Mouse (Mus musculus): ENCODE measurements around the gene Zfr2. TPM values are rescaled to one million over a fixed set of nuclear protein-coding genes. Genes with fewer than 3 reads are reported as not detected.
"Not testable (repeated sequence)": the region's sequence is repeated elsewhere in the genome, so short reads cannot be mapped to it uniquely, and the experiment has no call there.

The Zfr2 gene
- polyA plus RNA-seq, 1 experiment: 0.19 TPM

DNA sequence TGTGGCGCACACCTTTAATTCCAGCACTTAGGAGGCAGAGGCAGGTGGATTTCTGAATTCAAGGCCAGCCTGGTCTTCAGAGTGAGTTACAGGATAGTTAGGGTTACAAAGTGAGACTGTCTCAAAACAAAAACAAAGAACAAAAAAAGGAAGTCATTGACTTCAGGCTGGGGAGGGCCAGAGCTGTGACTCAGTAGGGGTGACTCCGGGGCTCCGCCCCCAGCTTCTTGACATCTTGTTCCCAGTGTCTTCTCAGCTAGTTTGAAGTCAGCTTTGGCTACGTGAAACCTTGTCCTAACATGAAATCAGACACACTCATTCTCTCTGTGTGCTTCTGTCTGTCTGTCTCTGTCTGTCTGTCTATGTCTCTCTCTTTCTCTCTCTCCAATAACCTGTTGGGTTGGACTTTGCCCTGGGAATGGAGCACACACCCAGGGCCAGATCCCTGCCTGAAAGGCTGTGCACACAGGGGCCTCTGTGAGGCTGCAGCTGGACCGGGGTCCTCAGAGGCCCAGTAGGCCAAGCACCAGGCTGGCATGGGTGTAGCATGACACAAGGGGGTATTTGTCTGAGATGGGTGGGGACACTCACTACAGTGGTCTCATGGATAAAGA lies 11.4 kb upstream of the Zfr2 start:
- TF ChIP-seq CEBPB (IDR thresholded peaks at IDR 0.05; ENCODE audit: low read depth): no peak
- TF ChIP-seq MYOD1 (IDR thresholded peaks at IDR 0.05; ENCODE audit: control insufficient read depth, insufficient read length, low read depth): no peak
- no peak for TF ChIP-seq MYOG (IDR thresholded peaks at IDR 0.05; ENCODE audit: control insufficient read depth, extremely low read depth, insufficient read length)
- TF ChIP-seq FOSL1 (IDR thresholded peaks at IDR 0.05; ENCODE audit: insufficient read depth, low read length, poor library complexity, severe bottlenecking): no peak
- TF ChIP-seq CTCF (IDR thresholded peaks at IDR 0.05; ENCODE audit: control insufficient read depth, insufficient read depth, insufficient read length): no peak
- TF ChIP-seq MAX (IDR thresholded peaks at IDR 0.05): no peak
- Histone ChIP-seq H3ac (ENCODE audit: control insufficient read depth, insufficient read length, low read depth) (no peak overlapping the region), H3K79me2 (ENCODE audit: control insufficient read depth, insufficient read depth) (no peaks in the 10 kb centered on the region), H3K36me3 (ENCODE audit: control insufficient read depth, insufficient read depth) (no peaks in the 10 kb centered on the region), H3K79me3 (ENCODE audit: low read depth) (no peaks in the 10 kb centered on the region), H3K4me3 (ENCODE audit: insufficient read depth, poor library complexity, severe bottlenecking) (no peak overlapping the region), H3K27me3 (ENCODE audit: control insufficient read depth, insufficient read depth, insufficient read length) (peaks cover 4% of the 10 kb centered on the region)

DNA sequence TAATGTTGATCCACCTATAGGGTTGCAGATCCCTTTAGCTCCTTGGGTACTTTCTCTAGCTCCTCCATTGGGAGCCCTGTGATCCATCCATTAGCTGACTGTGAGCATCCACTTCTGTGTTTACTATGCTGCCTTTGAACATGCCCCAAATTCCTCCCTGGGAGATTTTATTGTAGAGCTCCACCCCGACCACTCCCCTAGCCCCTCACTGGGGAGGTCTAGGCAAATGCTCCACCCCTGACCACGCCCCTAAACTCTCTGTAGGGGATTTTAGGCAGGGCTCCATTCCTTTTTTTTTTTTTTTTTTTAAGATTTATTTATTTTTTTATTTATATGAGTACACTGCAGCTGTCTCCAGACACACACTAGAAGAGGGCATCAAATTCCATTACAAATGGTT lies 9.2 kb upstream of the Zfr2 start:
- H3K79me2 ChIP-seq (ENCODE audit: control insufficient read depth, insufficient read depth); H3K4me3 ChIP-seq (ENCODE audit: insufficient read depth, poor library complexity, severe bottlenecking); H3ac ChIP-seq (ENCODE audit: control insufficient read depth, insufficient read length, low read depth); H3K27me3 ChIP-seq (ENCODE audit: control insufficient read depth, insufficient read depth, insufficient read length); H3K36me3 ChIP-seq (ENCODE audit: control insufficient read depth, insufficient read depth); H3K79me3 ChIP-seq (ENCODE audit: low read depth): not testable (repeated sequence)

DNA sequence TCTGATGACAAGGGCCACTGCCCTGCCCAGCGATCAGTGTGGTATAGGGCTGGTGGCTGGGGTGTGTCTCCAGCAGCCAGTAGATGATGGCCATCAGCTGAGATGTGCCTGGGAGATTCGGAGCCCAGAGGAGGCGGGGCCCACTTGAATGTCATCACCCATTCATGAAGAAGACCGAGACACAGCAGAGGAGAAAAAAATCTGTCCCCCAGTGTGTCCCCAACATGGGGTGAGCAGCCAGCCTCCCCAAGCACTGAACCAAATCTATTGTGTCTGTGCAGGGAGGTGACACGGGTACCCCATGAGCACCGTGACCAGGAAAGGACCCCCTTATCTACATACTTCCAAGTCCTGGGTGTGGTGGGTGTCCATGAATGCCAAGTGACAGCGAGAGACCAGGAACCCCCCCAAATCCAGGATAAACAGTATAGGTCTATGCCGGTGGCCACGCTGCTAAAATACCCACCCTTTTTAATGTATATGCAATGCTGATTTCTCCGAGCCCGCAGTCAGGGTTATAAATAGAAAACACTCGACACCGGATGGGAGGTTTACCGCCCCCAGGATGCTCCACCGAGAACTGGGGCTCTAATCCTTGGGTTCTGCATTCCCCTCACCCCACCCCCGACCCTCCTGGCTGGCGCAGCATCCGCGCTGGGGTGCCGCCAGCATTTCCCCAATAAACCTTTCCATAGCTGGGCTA lies 3.1 kb upstream of the Zfr2 start:
- Histone ChIP-seq H3K27me3 (ENCODE audit: control insufficient read depth, insufficient read depth, insufficient read length) (no peaks in the 10 kb centered on the region), H3K79me2 (ENCODE audit: control insufficient read depth, insufficient read depth) (no peaks in the 10 kb centered on the region), H3K36me3 (ENCODE audit: control insufficient read depth, insufficient read depth) (no peaks in the 10 kb centered on the region), H3K79me3 (ENCODE audit: low read depth) (no peaks in the 10 kb centered on the region), H3K4me3 (ENCODE audit: insufficient read depth, poor library complexity, severe bottlenecking) (no peak overlapping the region), H3ac (ENCODE audit: control insufficient read depth, insufficient read length, low read depth) (no peak overlapping the region)
- TF ChIP-seq CTCF (IDR thresholded peaks at IDR 0.05; ENCODE audit: control insufficient read depth, insufficient read depth, insufficient read length): no peak
- no peak for TF ChIP-seq CEBPB (IDR thresholded peaks at IDR 0.05; ENCODE audit: low read depth)
- no peak for TF ChIP-seq FOSL1 (IDR thresholded peaks at IDR 0.05; ENCODE audit: insufficient read depth, low read length, poor library complexity, severe bottlenecking)
- no peak for TF ChIP-seq MYOG (IDR thresholded peaks at IDR 0.05; ENCODE audit: control insufficient read depth, extremely low read depth, insufficient read length)
- no peak for TF ChIP-seq MAX (IDR thresholded peaks at IDR 0.05)
- no peak for TF ChIP-seq MYOD1 (IDR thresholded peaks at IDR 0.05; ENCODE audit: control insufficient read depth, insufficient read length, low read depth)
- TF ChIP-seq USF1 (IDR thresholded peaks at IDR 0.05; ENCODE audit: low read depth): no peak

DNA sequence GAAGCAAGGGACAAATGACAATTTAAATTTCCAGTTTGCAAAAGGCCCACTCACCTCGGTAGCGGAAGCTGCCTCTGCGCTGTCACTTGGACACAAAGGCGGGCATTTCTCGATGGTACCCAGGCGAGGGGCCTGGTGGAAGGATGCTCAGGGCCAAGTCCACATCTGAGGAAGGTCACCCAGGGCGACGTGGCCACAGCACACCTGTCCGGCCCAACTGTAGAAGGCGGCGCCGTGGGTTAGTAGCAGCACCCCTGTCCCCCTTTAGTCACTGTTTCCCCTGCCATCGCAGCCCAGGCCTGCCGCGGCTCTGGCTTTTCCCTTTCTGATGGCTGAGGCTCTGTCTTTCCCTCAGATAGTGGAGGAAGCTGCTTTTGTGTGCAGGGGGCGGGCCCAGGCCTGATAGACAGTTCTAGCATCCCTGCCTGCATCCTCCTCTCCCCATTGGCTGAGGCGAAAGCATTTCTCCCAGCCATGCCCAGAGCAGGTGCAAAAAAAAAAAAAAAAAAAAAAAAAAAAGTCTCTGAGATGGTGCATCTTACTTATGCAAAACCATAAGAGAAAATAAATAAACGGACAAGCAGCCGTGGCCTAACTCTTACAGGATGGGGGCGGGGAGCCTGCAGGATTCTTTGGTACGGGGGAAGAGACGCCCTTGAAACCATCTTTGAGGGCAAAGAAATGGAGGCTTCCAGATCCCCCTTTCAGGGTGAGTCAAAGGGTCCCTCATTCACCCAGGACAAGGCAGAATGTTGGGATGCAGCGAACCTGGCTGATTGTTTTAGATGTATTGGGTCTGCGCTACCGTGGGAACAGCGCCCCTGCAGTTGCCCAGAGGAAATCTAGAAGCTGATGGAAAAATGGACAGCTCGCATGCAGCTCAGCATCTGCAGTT lies 2.3 kb upstream of the Zfr2 start, which contains the start of gene Atcay:
TSS of gene Atcay (minus strand) at position 396 of the 895 bp plus-strand sequence.
- no peaks in the 10 kb centered on the region for H3K36me3 ChIP-seq (ENCODE audit: control insufficient read depth, insufficient read depth)
- no peaks in the 10 kb centered on the region for H3K79me2 ChIP-seq (ENCODE audit: control insufficient read depth, insufficient read depth)
- TF ChIP-seq CTCF (IDR thresholded peaks at IDR 0.05; ENCODE audit: control insufficient read depth, insufficient read depth, insufficient read length) (no peak), MAX (IDR thresholded peaks at IDR 0.05) (no peak), CEBPB (IDR thresholded peaks at IDR 0.05; ENCODE audit: low read depth) (no peak), MYOG (IDR thresholded peaks at IDR 0.05; ENCODE audit: control insufficient read depth, extremely low read depth, insufficient read length) (no peak), USF1 (IDR thresholded peaks at IDR 0.05; ENCODE audit: low read depth) (no peak), FOSL1 (IDR thresholded peaks at IDR 0.05; ENCODE audit: insufficient read depth, low read length, poor library complexity, severe bottlenecking) (no peak), MYOD1 (IDR thresholded peaks at IDR 0.05; ENCODE audit: control insufficient read depth, insufficient read length, low read depth) (no peak)
- no peaks in the 10 kb centered on the region for H3K27me3 ChIP-seq (ENCODE audit: control insufficient read depth, insufficient read depth, insufficient read length)
- H3ac ChIP-seq (ENCODE audit: control insufficient read depth, insufficient read length, low read depth): no peak within 1 kb of the TSS
- no peak within 1 kb of the TSS for H3K4me3 ChIP-seq (ENCODE audit: insufficient read depth, poor library complexity, severe bottlenecking)
- no peaks in the 10 kb centered on the region for H3K79me3 ChIP-seq (ENCODE audit: low read depth)

DNA sequence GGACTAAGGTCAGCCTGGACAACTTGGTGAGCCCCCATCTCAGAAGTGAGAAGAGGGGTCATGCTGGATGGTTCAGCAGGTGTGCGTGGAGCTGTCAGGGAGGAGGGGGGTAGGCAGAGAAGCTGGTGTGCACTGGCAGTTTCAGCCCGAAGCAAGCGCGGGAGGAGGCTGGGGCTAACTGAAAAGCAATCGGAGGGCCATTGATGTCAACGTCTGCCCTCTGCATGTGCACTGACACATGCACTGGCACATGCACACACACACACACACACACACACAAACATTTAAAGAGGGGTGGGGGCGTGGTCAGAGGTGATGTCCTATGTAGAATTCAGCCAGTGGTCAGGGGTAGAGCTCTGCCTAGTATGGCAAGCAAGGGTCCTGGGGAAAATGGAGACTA lies 1.5 kb upstream of the Zfr2 start:
- Histone ChIP-seq H3K27me3 (ENCODE audit: control insufficient read depth, insufficient read depth, insufficient read length) (no peaks in the 10 kb centered on the region), H3K79me3 (ENCODE audit: low read depth) (no peaks in the 10 kb centered on the region), H3K79me2 (ENCODE audit: control insufficient read depth, insufficient read depth) (no peaks in the 10 kb centered on the region), H3K4me3 (ENCODE audit: insufficient read depth, poor library complexity, severe bottlenecking) (no peak overlapping the region), H3ac (ENCODE audit: control insufficient read depth, insufficient read length, low read depth) (no peak overlapping the region), H3K36me3 (ENCODE audit: control insufficient read depth, insufficient read depth) (no peaks in the 10 kb centered on the region)
- no peak for TF ChIP-seq FOSL1 (IDR thresholded peaks at IDR 0.05; ENCODE audit: insufficient read depth, low read length, poor library complexity, severe bottlenecking)

DNA sequence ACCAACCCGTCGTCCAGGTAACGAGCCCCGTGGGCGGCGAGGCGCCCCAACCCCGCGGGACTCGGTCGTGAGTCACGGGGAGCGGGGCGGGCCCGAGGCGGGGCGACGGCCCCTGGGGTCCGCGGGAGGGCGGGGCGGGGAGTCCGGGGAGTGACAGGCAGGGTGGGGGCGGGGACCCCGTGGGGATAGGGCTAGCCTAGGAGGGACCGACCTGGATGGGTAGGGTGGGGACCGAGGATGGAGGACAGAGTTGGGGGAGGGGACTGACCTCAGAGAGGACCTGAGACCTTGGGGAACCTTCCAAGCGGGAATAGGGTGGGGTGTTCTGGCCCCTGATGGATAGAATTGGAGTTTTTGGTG lies 251 bp downstream of the Zfr2 start:
- Histone ChIP-seq H3K79me2 (ENCODE audit: control insufficient read depth, insufficient read depth) (no peaks in the 10 kb centered on the region), H3K36me3 (ENCODE audit: control insufficient read depth, insufficient read depth) (no peaks in the 10 kb centered on the region), H3K79me3 (ENCODE audit: low read depth) (no peaks in the 10 kb centered on the region), H3K4me3 (ENCODE audit: insufficient read depth, poor library complexity, severe bottlenecking) (peak overlapping the region; percentile 25), H3ac (ENCODE audit: control insufficient read depth, insufficient read length, low read depth) (peak overlapping the region; percentile 45), H3K27me3 (ENCODE audit: control insufficient read depth, insufficient read depth, insufficient read length) (no peaks in the 10 kb centered on the region)
- TF ChIP-seq MYOG (IDR thresholded peaks at IDR 0.05; ENCODE audit: control insufficient read depth, extremely low read depth, insufficient read length) (no peak), CEBPB (IDR thresholded peaks at IDR 0.05; ENCODE audit: low read depth) (no peak), FOSL1 (IDR thresholded peaks at IDR 0.05; ENCODE audit: insufficient read depth, low read length, poor library complexity, severe bottlenecking) (no peak)
